Mouse (Mus musculus) myocyte (in vitro differentiated cells): ENCODE data around the gene Cuedc1.

ENCODE experiments used
- MAX ChIP-seq: IDR thresholded peaks from one replicate; pipeline ENCODE4 v1.6.1; 2011; ENCODE audit warnings: low read depth, mild to moderate bottlenecking, control low read depth
- USF1 ChIP-seq: IDR thresholded peaks from one replicate; pipeline ENCODE4 v1.6.1; 2011; ENCODE audit warnings: low read depth, mild to moderate bottlenecking, control low read depth, moderate library complexity

- TF ChIP-seq USF1 (no peak), MAX (no peak)
Measured at GRCm38 (mm10) chr11:88098787-88099598, 1.1 kb downstream of the Cuedc1 start.
